Mouse (Mus musculus) testis, postnatal 10 days (tissue): ENCODE results near the gene Arl13a.
"Not testable (repeated sequence)": the region's sequence is repeated elsewhere in the genome, so short reads cannot be mapped to it uniquely, and the experiment has no call there.

ENCODE experiments used
- DNase-seq: peaks from one replicate; pipeline ENCODE4 v3.0.0; 2021; ENCODE audit warnings: low spot score

The Arl13a gene

GRCm38 (mm10) chrX:134187201-134187600, at the start of gene Arl13a:
Gene Arl13a, plus strand, starts transcription at chrX:134187501.
- not testable (repeated sequence) for DNase-seq

- no peak for DNase-seq
Measured at GRCm38 (mm10) chrX:134140024-134140423, 47.3 kb upstream of the Arl13a start.

GRCm38 (mm10) chrX:134141551-134141950, 45.8 kb upstream of the Arl13a start:
- no peak for DNase-seq

GRCm38 (mm10) chrX:134141986-134142385, 45.3 kb upstream of the Arl13a start:
- DNase-seq: no peak

DNA sequence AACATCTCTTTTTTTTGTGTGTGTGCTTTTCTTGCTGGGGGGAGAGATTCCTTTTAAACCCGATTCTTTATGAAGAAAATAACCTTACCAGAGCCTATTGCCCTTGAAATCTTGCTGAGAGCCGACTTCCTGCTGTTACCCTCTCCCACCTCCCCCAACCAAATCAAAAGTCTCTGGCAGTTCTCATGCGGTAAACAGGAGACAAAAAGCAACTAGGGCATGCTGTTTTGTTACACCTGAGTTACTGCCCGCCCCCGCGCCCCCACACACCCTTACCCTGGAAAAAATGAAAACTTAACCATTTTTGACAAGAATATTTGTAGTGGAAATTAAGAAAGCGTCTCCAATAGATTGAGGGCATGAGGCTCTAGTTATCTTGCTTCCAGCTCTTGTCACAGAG, 29.1 kb upstream of the Arl13a start:
- DNase-seq: no peak

DNA sequence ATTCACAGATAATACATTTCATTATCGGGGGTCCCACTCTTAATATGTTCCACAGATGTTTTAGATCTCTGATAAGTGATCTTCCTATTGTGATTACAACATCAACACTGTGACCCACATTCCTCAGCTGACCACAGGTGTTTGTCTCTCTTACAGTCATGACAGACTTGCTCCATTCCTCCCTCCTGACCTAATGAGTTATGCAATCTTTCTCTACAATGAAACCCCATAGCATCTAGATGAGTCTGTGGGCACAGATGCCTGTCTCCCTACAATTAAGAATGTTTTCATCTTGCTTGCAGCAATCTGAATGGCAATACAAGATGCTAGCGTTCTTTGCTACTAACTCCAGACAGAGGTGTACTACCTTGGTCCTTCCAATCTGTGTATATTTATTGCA, 26.9 kb upstream of the Arl13a start:
- no peak for DNase-seq

DNA sequence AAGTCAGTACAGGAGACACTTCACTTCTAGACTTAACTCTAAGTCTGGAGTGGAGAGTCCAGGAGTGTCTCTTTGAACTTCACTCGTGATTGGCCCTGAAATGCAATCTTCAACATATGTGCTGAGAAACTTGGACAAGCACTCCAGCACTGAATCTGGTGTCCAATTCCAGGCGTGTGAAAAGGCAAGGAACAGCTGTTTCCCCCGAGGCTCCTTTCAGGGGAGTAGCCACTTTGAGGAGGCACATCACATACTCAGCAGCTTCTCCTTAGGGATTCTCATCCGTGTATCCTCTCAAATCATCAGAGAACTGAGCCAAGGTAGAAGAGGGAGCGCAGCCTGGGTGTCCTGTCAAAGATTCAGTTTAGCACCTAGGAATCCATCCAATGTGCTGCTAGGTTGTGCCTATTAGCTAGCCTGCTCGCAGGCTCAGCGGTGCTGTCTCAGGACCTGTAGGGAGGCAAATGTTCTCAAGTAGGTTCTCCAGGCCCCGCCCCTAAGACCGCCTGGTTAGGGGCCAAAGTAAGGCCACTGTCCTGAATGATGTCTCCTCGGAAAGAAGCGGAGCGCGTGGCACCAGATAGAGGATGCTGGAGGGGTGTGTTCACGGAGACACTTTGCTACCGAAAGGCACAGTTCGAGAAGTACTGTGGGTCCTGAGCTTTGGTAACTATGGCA, 25.1 kb upstream of the Arl13a start, which contains the start of gene Xkrx:
Xkrx (minus strand) TSS at position 34 of the 678 bp plus-strand sequence.
- DNase-seq: peak; percentile 37

- no peak for DNase-seq
Measured at GRCm38 (mm10) chrX:134162826-134163225, 24.5 kb upstream of the Arl13a start.

DNA sequence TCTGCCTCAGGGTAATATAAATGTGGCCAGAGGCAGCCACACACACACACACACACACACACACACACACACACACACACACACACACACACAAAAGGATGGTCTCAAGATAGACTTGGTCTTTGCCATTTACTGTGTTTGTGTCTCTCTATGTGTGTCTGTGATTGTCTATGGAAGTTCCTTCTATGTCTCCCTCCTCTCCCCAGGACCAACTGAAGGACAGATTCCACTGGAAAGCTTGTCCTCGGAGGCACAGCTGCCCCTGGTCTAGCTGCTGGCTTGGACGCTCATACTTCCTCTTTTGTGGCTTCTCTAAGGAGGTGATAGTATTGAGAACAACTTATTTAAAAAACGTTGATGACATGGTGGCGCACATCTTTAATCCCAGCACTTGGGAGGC, 23.8 kb upstream of the Arl13a start:
- no peak for DNase-seq

GRCm38 (mm10) chrX:134170584-134170983, 16.7 kb upstream of the Arl13a start:
- DNase-seq: no peak

DNA sequence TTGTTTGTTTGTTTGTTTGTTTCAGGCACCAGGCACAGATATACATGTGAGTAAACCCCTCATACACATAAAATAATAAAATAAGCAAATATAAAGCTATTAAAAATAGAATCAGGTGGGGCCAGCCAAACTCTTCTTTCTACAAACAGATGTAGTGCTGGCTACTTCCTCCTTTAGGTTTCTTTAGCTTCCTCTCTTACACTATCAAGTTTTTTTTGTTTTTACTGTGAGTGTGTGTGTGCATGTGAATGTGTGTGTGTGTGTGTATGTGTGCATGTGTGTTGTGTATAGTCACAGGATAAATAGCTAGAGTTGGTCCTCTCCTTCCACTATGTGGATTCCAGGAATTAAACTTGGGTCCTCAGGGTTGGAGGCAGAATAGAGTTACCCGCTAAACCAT, 12.6 kb upstream of the Arl13a start:
- no peak for DNase-seq

GRCm38 (mm10) chrX:134208491-134208890, 21.2 kb downstream of the Arl13a start:
- no peak for DNase-seq

- DNase-seq: no peak
Measured at GRCm38 (mm10) chrX:134211151-134211642, 23.9 kb downstream of the Arl13a start.

- DNase-seq: no peak
Measured at GRCm38 (mm10) chrX:134218161-134218560, 30.9 kb downstream of the Arl13a start.

DNA sequence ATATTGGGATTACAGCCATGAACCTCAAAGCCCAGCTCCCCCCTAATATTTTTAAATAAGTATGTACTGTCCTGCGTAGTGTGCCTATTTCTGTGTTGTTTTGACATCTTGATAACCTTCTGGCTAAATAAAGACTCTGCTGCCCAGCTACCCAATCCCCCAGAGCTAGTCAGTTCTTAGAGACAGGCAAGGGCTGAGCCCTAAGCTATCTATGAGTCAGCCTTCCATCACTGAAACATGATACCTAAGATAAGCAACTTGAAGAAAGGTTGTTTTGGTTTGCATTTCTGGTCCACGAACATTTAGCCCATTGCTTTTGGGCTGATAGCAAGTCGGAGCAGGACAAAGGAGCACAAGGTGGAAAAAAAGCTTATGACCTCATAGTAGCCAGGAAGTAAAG, 33.3 kb downstream of the Arl13a start:
- DNase-seq: no peak

GRCm38 (mm10) chrX:134221856-134222255, 34.6 kb downstream of the Arl13a start, which contains the start of gene Nox1:
Gene Nox1, minus strand, starts transcription at chrX:134221956.
- no peak for DNase-seq

- no peak for DNase-seq
Measured at GRCm38 (mm10) chrX:134233048-134233447, 45.7 kb downstream of the Arl13a start.

GRCm38 (mm10) chrX:134238266-134238665, 51.0 kb downstream of the Arl13a start:
- DNase-seq: no peak

- peak; percentile 50 for DNase-seq
Measured at GRCm38 (mm10) chrX:134245946-134246345, 58.6 kb downstream of the Arl13a start.

GRCm38 (mm10) chrX:134248202-134248601, 60.9 kb downstream of the Arl13a start:
- peak; percentile 80 for DNase-seq
